Mouse (Mus musculus): ENCODE measurements around the gene Colq.

GRCm38 (mm10) chr14:31596408-31596807 is 5.3 kb upstream of the Colq start:
- TF ChIP-seq POLR2A (IDR thresholded peaks at IDR 0.05; ENCODE audit: borderline replicate concordance, extremely low read depth, insufficient read depth, insufficient read length, poor library complexity, severe bottlenecking), result no peak
- no peak for TF ChIP-seq CTCF (IDR thresholded peaks at IDR 0.05; ENCODE audit: borderline replicate concordance, extremely low read depth, insufficient read depth, insufficient read length)
